Mouse (Mus musculus) layer of hippocampus, adult 9-11 months (tissue): ENCODE results near the gene Ralgps1.

ENCODE experiments used
- DNase-seq: peaks from one replicate; pipeline ENCODE4 v3.0.0; 2022

Gene Ralgps1

DNA sequence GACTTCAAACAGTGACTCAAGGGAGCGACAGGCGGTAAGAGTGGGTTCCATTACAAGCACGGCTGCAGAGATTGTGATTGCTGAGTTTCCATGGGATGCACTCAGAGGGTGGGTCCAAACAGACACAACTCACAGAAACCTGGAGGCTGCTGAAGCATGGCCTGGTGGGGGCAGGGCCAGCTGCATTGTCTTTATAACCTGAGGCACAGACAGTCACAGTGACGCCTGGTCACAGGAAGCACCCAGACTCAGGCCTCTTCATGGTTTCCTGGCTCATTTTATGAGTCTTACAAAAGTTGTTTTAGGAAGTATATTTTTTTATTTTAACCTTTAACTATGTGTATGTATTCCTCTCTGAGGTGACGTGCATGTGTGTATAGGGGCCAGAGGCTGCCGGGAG is 201.8 kb downstream of the Ralgps1 start:
- no peak for DNase-seq

DNA sequence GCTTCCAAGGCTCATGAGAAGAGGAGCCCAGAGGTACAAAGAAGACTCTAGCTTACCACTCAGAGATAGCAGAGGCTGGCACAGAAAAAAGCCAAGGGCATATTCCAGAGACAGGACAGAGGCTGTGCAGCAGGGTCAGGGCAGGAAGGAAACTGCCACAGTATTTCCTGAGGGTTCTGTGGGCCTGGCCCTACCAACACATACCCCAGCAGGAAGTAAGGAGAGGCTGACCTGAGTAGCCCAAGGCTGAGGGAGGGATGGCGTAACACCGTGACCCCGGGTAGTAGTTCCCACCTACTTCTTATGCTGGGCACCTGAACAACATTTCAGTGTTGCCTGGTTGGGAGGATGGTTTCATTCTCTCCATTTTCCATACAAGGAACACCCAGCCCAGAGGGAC is 204.2 kb downstream of the Ralgps1 start:
- DNase-seq: no peak

DNA sequence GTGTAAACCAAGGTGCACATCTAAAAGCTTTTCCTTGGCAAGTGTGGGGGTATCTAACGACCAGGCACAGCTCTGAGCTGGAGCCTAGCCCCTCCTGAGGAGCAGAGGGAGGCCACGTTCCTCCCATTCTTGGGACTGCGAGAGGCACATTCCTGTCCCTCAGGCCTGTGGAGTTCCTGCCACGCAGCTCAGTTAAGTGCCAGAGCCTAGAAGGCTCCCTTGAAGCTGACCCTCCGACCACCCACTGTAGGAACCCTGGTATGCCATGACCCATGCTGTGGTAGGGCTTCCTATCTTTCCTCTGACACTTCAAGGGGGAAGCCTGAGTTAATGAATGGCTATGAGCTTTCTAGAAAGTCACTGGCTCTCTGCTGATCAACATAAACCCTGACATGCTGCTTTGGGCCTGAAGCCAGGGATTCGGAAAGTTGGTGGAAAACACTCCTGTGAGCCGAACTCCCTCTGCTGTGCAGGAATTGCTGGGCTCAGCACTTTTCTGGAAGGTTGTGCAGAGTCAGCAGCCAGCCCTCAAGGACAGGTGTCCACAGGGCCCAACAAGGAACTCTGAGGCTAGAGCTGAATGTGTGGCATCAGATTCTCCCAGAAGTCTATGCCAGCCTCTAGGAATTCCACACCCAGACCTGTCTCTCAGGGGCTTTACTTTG is 205.4 kb downstream of the Ralgps1 start:
- DNase-seq: no peak

DNA sequence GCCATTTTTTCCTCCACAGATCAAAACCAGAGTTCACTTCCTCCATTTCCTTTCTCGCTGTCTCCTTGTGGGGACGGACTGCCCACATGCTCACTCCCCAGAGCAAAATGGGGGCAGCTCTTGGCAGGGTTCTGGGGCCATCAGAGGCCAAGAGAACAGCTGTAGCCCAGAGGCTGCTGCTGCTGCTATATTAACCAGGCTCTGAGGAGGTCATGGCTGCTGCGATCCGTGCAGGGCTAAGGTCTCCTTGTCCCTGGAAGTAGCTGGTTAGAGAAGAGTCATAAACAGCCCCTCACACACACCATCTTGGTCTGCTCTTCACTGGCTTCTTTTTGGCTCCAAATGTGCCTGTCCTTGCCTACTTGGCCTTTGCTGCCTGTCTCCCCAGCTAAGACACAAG is 206.1 kb downstream of the Ralgps1 start:
- DNase-seq: no peak

DNA sequence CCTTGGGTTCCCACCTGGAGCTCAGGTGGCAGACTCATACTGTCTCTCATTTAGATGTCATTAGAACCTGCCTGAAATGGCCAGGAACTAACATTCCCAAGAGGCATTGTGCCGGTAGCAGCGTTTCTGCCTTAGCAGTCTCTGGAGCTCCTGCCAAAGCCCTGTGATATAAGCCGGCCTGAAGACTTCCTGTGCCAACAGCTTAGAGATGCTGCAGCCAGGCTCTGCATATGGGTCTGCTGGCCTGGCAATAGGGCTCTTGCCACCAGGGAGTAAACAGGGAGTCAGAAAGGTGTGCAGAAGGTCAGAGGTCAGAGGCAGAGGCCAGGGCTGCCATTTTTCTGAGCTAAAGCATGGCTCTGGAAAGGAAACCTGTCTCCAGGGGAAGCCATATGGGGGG is 206.6 kb downstream of the Ralgps1 start:
- no peak for DNase-seq

DNA sequence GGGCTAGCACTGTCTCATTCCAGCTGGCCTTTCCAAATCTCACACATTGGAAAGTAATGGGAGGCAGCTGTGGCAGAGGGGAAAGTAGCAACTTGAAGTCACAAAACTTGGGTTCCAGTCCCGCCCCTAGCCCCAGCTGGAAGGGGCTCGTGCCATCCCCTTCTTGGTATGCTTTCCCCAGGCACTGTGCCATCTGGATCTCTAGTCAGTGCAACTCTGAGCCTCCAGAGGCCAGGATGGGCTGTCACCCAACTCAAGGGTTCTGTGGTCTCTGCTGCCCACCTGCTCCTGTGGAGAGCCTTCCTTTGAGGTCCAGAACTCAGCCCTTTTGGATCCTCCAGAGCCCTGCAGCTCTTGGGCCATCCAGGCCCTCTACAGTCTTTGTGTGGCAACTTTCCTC is 209.2 kb downstream of the Ralgps1 start:
- DNase-seq: no peak

DNA sequence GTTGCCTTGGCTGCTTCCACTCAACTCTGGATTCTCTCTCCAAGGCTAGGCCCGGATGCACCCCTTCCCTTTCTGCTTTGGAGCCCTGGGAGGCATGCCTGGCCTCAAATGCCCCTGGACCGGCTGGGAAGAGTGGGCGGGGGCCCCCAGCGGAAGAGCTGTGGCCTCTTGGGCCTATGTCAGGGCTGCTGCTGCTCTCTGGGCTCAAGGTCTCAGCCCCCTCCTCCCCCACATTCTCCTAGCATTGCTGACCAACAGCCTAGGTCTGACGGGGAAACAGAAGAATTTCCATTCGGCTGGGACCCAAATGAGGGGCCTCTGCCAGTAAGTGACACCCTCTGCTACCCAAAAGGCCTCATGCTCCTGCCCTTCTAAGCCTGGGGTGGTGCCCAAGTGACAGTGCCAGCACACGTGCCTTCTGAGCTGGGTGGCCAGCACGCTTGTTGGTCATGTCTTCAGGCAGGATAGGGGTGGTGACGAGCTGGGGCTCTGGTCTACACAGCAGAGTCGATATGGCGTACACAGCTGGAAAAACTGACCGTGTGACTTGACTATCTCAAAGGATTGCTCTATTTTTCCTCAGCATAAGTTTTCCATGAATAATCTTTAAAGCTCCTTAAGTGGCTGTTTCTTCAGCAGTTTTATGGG is 210.8 kb downstream of the Ralgps1 start:
- no peak for DNase-seq

DNA sequence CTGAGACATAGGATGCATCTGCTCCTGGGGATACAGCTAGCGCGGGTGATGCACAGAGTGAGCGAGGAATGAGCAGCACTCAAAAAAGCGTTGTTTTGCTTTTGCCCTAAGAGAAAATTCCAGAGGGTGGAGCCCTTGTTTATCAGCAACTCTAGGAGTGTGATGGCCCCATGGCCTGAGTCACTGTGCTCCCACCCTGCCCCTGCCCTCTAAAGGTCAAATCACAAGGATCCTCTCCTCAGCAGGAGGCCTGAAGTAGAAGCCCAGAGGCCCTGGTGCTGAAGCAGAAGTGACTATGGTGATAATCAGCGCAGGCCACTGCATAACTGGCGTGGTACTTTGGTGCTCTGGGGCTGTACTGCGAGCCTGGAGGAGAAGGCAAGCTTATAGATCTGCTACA is 211.7 kb downstream of the Ralgps1 start:
- DNase-seq: no peak

DNA sequence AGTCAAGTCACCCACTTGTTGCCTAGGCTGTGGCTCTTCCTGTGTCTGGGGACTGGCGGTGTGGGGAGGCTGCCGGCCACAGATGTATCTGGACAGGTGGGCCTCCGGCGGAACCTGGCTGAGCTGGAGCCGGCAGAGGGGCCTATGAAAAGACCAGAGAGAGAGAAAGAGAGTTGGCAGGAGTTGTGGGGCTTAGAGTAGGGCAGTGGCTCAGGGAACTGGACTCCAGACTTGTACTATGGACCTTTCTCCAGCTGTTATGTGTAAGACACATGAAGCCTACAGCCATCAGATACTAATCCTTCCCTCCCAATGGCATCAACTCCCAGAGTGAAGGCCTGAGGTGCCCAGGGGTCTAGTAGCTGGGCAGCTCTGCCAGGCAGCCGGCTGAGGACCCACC is 212.4 kb downstream of the Ralgps1 start:
- no peak for DNase-seq

DNA sequence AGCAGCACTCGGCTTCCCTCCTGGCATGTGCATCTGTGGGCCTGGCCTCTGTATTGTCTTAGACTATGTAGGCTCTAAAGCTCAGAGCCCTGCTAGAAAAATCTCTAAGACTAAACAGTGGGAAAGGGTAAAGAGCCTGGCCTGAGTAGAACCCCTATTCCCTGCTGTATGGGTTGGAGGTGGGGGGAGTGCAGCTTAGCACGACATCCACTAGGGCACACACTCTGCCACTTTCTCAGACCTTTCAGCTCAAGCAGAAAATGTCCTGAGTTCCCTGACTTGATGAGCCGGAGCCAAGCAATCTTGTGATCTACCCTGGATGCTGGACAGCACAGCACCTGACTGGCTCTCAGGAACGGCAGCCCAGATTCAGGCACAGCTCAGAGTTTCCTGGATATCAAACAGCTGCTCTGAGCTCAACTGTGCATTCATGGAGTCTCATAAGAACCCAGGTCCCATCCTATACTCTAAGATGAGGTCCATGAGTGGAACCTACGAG is 215.0 kb downstream of the Ralgps1 start:
- DNase-seq: no peak

DNA sequence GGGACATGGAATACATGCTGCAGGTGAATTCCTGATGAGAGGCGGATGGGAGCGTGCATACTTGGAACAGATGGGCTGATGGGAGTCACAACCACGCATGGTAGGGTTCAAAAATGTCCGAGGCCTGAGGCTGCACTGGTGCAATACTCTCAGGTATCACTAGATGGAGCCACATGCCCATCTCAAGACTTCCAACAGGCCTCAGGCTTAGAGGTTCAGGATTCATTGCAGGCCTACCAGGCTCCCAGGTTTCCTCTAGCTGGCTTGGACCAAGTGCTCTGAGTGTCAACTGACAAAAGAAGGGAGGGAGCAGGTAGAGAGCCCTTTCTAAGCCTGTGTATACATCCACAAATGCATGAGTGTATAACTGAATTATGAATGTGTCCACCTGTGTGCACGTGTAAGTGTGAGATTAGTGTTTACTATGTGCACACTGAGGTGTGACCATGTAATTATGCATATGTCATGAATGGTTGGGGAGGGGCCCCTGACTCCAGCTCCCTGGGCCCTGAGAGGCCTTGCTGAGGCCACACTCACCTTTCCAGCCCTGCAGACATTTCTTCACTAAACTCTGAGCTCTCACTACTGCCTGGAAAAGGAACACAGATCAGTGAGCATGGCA is 216.4 kb downstream of the Ralgps1 start:
- peak; percentile 49 for DNase-seq

DNA sequence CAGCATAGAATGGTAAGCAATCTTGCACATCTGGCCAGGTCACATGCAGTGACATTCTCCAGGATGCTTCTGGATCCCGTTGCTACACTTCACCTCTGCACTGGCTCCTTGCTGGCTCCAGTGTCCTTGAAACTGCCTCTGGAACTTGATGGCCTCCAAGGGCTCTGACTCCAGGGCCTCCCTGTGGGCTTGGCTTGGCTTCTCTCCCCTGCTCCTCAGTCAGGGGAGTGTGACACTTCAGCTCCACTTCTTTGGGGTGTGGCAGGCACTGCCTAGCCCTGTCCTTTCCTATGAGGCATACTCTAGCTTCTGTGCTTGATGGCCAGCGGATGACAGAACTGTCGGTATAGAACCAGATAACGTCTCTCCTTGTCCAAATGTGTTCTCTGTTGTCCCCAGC is 224.3 kb downstream of the Ralgps1 start:
- DNase-seq: no peak

DNA sequence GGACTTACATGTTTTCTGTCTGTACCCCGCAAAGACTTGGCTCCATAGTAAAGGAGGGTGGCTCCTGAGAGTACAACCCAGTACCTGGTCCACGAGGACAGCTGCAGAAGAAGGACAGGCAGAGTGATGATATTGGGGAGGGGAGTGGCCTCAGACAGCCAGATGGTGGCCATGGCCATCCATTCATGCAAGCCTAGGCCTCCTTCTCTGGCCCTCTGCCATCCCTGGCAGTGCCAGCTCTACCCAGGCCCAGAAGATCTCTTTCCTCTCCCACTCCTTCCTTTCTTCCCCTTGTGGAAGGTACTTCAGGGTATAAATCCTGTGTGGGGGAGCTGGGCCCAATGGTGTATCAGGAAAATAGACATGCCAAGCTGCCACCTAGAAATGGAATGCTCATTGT is 228.0 kb downstream of the Ralgps1 start:
- peak; percentile 5 for DNase-seq

DNA sequence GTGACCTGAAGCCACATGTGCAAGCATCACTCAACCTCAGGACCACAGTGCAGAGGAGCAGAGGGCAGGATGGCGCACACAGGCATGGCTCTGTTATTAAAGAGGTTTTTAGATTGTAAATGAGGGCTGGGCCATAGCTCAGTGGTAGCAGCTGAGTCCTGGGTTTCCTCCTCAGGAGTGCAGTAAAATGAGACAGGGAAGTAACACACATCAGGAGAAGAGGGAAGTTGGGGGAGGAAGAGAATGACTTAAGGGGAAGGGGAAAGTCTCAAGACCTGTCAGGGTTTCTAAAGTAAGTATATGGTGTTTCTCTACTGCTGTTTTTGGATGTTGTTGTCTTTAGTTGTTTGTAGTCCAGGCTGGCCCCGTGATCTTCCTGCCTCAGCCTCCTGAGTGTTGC is 232.8 kb downstream of the Ralgps1 start:
- DNase-seq: no peak

DNA sequence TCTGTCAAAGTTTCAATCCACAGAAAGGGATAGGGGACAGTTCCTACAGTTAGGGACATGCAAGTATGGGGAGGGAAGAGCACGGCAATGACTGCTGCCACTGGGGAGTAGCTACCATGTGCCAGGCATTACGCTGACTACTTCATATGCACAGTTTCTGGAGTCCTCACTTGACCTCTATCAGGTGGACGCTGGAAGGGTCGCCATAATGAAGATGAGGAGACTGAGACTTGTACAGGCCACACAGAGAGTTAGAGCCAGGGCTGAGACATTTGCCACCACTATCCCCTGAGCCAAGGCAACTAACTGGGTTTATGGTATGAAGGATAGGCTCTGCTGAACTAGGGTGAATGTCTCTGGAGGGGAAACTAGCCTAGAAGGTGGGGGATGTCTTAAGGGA is 233.6 kb downstream of the Ralgps1 start:
- DNase-seq: no peak

DNA sequence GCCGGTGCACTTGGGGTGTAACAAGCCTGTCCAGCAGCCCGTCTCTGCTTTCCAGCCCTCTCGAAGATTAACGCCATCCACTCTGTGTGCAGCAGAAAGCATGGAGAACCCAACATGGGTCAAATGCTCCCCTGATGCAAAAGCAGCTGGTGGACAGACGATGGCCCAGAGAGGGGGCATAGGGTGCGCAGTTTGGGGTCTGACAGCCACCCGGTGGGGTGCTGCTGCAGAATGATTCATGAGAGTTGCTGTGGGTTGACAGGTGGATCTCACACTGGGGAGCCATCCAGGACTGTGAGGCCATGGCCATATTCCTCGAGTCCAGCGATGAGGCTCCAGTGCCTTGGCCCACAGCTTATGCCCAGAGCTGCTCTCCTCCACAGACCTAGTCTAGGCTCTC is 234.0 kb downstream of the Ralgps1 start:
- no peak for DNase-seq

DNA sequence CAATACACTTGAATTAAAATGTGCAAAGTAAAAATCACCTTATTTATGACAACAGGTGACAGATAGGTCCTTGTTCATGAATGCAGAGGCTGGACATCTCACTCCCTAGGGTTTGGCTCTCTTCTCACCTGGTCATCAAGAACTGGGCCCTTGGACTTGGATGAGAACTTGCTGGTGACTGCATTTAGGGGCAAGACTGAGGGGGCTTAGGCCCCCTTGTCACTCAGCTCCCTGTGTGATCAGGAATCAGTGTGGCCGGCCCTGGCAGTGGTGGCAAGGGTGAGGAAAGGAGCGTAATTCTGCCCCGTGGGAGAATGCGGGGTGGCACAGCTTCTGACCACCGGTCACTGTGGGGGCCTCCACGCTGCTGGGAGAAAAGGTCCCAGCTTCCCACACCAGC is 234.9 kb downstream of the Ralgps1 start:
- no peak for DNase-seq

DNA sequence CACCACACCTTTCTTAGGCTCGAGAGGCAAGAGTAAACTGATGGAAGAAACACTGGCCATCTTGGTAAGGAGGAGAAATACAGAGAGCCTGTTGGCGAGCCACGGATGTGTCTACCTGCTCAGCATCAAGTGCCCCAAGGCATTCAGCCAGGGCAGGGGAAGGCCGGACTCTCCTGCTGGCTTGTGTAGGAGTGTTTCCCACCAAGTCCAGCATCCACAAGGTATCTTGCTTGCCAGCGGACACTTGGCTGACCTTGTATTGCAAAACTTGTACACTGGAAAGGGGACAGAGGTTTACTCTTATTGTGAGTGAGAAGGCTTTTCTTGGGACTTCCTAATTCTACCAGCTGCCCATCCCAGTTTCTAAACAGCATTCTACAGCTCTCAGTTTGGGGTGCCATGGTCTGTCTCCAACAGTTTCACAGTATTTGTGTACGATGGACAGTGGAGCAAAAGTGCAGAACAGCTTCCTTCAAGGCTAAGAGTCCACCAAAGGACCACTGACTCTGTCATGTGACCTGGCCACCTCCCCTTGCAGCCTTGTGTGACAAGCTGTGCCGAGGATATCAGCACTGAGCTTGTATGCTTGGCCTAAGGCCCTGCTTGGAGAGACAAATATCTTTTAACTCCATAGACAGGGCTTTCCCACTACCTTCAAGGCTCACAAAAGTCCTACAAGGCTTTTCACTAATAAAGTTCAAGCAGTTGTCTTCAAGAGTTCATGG is 236.4 kb downstream of the Ralgps1 start:
- no peak for DNase-seq

DNA sequence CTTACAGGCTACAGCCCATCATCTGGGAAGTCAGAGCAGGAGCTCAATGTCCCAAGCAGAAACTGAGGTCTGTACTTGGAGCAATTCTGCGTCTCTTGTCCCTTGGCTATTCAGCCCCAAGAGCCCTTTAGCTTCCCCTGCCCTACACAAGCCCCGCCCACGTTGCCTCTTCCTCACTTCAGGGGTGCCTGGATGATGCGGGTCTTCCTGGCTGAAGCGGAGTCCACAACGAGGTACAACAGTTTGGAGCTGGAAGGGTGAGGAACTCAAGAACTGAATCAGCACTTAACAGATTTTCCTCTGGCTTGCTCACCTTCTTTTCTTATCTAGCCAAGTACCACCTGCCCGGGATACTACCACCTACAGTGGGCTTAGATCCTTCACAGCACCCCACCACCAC is 239.0 kb downstream of the Ralgps1 start:
- DNase-seq: peak; percentile 36

DNA sequence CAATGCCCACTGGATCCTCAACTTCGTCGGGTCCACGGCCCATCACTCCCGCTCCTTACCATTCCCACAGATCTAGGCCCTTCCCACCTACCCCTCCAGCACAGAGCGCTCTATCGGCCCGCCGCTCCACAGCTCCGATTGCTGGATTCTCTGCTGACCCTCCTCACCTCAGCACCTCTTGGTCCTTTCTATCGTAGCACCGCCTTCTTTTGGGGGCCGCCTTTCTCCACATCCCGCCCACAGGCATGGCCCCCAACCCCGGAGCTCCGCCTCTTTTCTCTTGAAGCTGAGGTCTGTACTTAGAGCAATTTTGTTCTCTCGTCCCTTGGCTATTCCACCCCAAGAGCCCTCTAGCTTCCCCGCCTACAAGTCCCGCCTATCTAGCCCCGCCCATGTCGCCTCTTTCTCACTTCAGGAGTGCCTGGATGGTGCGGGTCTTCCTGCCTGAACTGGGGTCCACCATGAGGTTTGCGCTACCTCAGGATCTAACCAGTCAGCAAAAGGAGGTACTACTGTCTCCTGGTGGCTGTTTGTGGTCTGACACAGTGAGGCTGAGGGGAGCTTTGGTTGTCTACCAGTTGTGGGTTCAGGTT is 239.7 kb downstream of the Ralgps1 start, which contains the start of gene Garnl3:
Gene Garnl3, minus strand, starts transcription at position 155 of the 593 bp plus-strand sequence.
- DNase-seq: peak; percentile 81

DNA sequence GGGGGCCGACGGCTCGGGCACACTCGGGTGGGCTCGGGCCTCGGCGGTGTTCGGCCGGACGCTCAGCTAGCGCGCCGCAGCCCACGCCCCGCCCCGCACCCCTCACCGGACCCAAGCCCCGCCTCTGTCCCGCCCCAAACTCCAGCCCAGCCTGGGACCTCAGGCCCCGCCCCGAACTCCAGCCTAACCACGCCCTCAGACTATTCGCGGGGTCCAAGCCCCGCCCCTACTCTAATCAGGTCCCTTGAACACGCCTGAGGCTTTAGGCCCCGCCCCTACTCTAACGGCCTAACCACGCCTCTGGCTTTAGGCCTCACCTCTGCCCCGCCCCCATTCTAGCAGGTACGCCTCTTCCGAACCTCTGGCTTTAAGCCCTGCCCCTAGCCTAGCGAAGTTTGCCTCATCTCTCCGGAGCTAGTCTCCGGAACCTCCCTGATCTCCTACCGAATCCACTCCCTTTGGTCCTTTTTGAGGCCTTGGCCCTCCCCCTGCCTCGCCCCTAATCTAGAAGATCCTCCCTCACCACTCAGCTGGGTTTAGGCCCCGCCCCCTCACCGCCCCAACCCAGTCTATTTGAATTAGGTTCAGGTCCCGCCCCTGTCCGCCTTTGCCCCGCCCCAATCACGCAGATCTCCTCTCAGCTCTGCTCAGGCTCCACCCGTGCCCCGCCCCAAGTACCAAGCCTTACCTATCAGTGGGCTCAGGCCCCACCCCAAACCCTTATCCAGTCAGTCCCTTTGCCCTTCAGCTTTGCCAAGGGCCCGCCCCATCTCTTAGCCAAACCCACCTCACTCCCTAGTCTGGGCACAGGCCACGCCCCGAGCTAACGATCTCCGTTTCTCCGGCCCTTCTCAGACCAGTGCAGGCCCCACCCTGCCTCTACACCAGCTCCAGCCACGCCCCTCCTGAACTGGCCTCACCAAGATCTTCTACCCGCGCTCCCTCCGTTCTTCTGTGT is 240.5 kb downstream of the Ralgps1 start:
- peak; percentile 99 for DNase-seq

DNA sequence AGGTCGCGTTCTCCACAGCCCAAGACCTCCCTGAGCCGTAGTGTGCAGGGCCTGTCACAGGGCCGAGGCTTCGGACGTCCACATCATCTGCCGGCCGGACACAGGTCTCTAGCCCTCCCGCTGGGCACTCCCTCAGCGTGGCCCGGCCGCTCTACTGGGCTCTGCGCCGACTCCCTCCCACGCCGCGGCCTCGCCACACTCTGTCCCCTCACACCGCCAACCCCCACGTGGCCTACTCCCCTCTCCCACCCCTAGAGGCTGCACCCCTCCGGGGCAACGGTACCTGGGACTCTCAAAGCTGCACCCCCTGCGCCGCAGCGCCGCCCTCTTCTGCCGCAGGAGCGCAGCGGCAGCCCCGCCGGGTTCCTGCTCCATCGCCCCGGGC is 241.2 kb downstream of the Ralgps1 start:
- DNase-seq: no peak
